Mouse (Mus musculus): Measurements from ENCODE around the gene Gm13271. TPM values are rescaled to one million over a fixed set of nuclear protein-coding genes. Genes with fewer than 3 reads are reported as not detected.
"Not testable (repeated sequence)": the region's sequence is repeated elsewhere in the genome, so short reads cannot be mapped to it uniquely, and the experiment has no call there.

Gene Gm13271
- polyA plus RNA-seq, 1 experiment from 2014 or later, result not detected

GRCm38 (mm10) chr4:88802954-88803353 lies 48.3 kb downstream of the Gm13271 start, which contains the start of gene Gm13287:
Gene Gm13287 (plus strand): TSS chr4:88803254.
- H3K4me1 ChIP-seq (replicated peaks; ENCODE audit: control insufficient read depth, insufficient read depth, low read length); H3K9me3 ChIP-seq (ENCODE audit: control insufficient read depth, low read length); H3K27ac ChIP-seq (ENCODE audit: low read length); H3K4me2 ChIP-seq (ENCODE audit: low read length); H3K9ac ChIP-seq (replicated peaks; ENCODE audit: low read depth, low read length); H3K36me3 ChIP-seq (ENCODE audit: control insufficient read depth, insufficient read depth); ATAC-seq; H3K4me3 ChIP-seq (replicated peaks; ENCODE audit: low read length); H3K27me3 ChIP-seq (replicated peaks; ENCODE audit: control insufficient read depth, insufficient read depth, low read length): not testable (repeated sequence)
- no CpG with 5 or more reads among the region's 29 CpGs for WGBS

Other genes with a start within 250 kb of the Gm13271 start
- gene Ifnb1, start 232.1 kb upstream of the Gm13271 start, polyA plus RNA-seq (2015; fragmentation: Nextera tagmentation; extraction: Ambion mirVana), result not detected in 2 replicates
- gene Ifna15, start 196.6 kb upstream of the Gm13271 start, polyA plus RNA-seq (2015; fragmentation: Nextera tagmentation; extraction: Ambion mirVana), result not detected in 2 replicates
- gene Ifna14, start 183.1 kb upstream of the Gm13271 start, polyA plus RNA-seq (2015; fragmentation: Nextera tagmentation; extraction: Ambion mirVana), result not detected in 2 replicates
- gene Ifna9, start 162.5 kb upstream of the Gm13271 start, polyA plus RNA-seq (2015; fragmentation: Nextera tagmentation; extraction: Ambion mirVana), result not detected in 2 replicates
- not detected in 2 replicates for gene Ifna12, start 151.5 kb upstream of the Gm13271 start, polyA plus RNA-seq (2015; fragmentation: Nextera tagmentation; extraction: Ambion mirVana)
- gene C87499, start 120.5 kb upstream of the Gm13271 start, polyA plus RNA-seq (2015; fragmentation: Nextera tagmentation; extraction: Ambion mirVana), result not detected in 2 replicates
- not detected in 2 replicates for gene Ifna13, start 110.4 kb upstream of the Gm13271 start, polyA plus RNA-seq (2015; fragmentation: Nextera tagmentation; extraction: Ambion mirVana)
- gene Ifna16, start 77.9 kb upstream of the Gm13271 start, polyA plus RNA-seq (2015; fragmentation: Nextera tagmentation; extraction: Ambion mirVana), result not detected in 2 replicates
- not detected in 2 replicates for gene Ifna2, start 71.0 kb upstream of the Gm13271 start, polyA plus RNA-seq (2015; fragmentation: Nextera tagmentation; extraction: Ambion mirVana)
- not detected in 2 replicates for gene Ifnab, start 63.5 kb upstream of the Gm13271 start, polyA plus RNA-seq (2015; fragmentation: Nextera tagmentation; extraction: Ambion mirVana)
- gene Gm26566, start 33.1 kb upstream of the Gm13271 start, polyA plus RNA-seq (2015; fragmentation: Nextera tagmentation; extraction: Ambion mirVana), result 1.2 and 1.4 TPM in 2 replicates
- gene Klhl9, start 32.4 kb upstream of the Gm13271 start, polyA plus RNA-seq (2015; fragmentation: Nextera tagmentation; extraction: Ambion mirVana), result 122 and 135 TPM in 2 replicates
- gene Gm13283, start 5.3 kb downstream of the Gm13271 start, polyA plus RNA-seq (2015; fragmentation: Nextera tagmentation; extraction: Ambion mirVana), result 0.16 TPM in 1 of 2 replicates, not detected in the other
- gene Gm13290, start 19.0 kb downstream of the Gm13271 start, polyA plus RNA-seq (2015; fragmentation: Nextera tagmentation; extraction: Ambion mirVana), result 0.46 TPM in 1 of 2 replicates, not detected in the other
- not detected in 2 replicates for gene Gm13289, start 22.1 kb downstream of the Gm13271 start, polyA plus RNA-seq (2015; fragmentation: Nextera tagmentation; extraction: Ambion mirVana)
- not detected in 2 replicates for gene Gm13272, start 25.0 kb downstream of the Gm13271 start, polyA plus RNA-seq (2015; fragmentation: Nextera tagmentation; extraction: Ambion mirVana)
- not detected in 2 replicates for gene Ifnz, start 27.3 kb downstream of the Gm13271 start, polyA plus RNA-seq (2015; fragmentation: Nextera tagmentation; extraction: Ambion mirVana)
- not detected in 2 replicates for gene Gm13276, start 30.8 kb downstream of the Gm13271 start, polyA plus RNA-seq (2015; fragmentation: Nextera tagmentation; extraction: Ambion mirVana)
- not detected in 2 replicates for gene Gm13277, start 33.8 kb downstream of the Gm13271 start, polyA plus RNA-seq (2015; fragmentation: Nextera tagmentation; extraction: Ambion mirVana)
- gene Gm13278, start 36.7 kb downstream of the Gm13271 start, polyA plus RNA-seq (2015; fragmentation: Nextera tagmentation; extraction: Ambion mirVana), result not detected in 2 replicates
- not detected in 2 replicates for gene Gm13275, start 39.6 kb downstream of the Gm13271 start, polyA plus RNA-seq (2015; fragmentation: Nextera tagmentation; extraction: Ambion mirVana)
- gene Gm13279, start 42.5 kb downstream of the Gm13271 start, polyA plus RNA-seq (2015; fragmentation: Nextera tagmentation; extraction: Ambion mirVana), result not detected in 2 replicates
- not detected in 2 replicates for gene Gm13285, start 44.8 kb downstream of the Gm13271 start, polyA plus RNA-seq (2015; fragmentation: Nextera tagmentation; extraction: Ambion mirVana)
- gene Gm13287, start 48.4 kb downstream of the Gm13271 start, polyA plus RNA-seq (2015; fragmentation: Nextera tagmentation; extraction: Ambion mirVana), result not detected in 2 replicates
- gene Gm13288, start 50.7 kb downstream of the Gm13271 start, polyA plus RNA-seq (2015; fragmentation: Nextera tagmentation; extraction: Ambion mirVana), result not detected in 2 replicates
- not detected in 2 replicates for gene Ifna7, start 61.4 kb downstream of the Gm13271 start, polyA plus RNA-seq (2015; fragmentation: Nextera tagmentation; extraction: Ambion mirVana)
- not detected in 2 replicates for gene Ifna11, start 65.1 kb downstream of the Gm13271 start, polyA plus RNA-seq (2015; fragmentation: Nextera tagmentation; extraction: Ambion mirVana)
- gene Ifna6, start 72.5 kb downstream of the Gm13271 start, polyA plus RNA-seq (2015; fragmentation: Nextera tagmentation; extraction: Ambion mirVana), result not detected in 2 replicates
- not detected in 2 replicates for gene Ifna5, start 80.7 kb downstream of the Gm13271 start, polyA plus RNA-seq (2015; fragmentation: Nextera tagmentation; extraction: Ambion mirVana)
- gene Ifna4, start 87.0 kb downstream of the Gm13271 start, polyA plus RNA-seq (2015; fragmentation: Nextera tagmentation; extraction: Ambion mirVana), result not detected in 2 replicates
- gene Ifna1, start 95.2 kb downstream of the Gm13271 start, polyA plus RNA-seq (2015; fragmentation: Nextera tagmentation; extraction: Ambion mirVana), result not detected in 2 replicates
- gene Ifne, start 125.3 kb downstream of the Gm13271 start, polyA plus RNA-seq (2015; fragmentation: Nextera tagmentation; extraction: Ambion mirVana), result not detected in 2 replicates

Measured in forebrain, embryonic 16.5 days (tissue).